Mouse (Mus musculus) hindbrain, embryonic 11.5 days (tissue): ENCODE results near the gene Tenm2. TPM values are rescaled to one million over a fixed set of nuclear protein-coding genes. Genes with fewer than 3 reads are reported as not detected.

Source experiments
- ATAC-seq: fragments of 200-750 bp; cut with Nextera tagmentation; 2 replicates; pipeline ENCODE4 v1.8.0; 2017; ENCODE audit warnings: mild to moderate bottlenecking, moderate TSS enrichment, moderate library complexity; ENCODE audit not compliant: low FRiP score
- DNase-seq: peaks from one replicate; pipeline ENCODE4 v3.0.0-alpha.2; 2015; ENCODE audit warnings: low spot score
- H3K27ac ChIP-seq: fragments of 300-500 bp; sonication (generic); 2 replicates; pipeline ENCODE4 v1.5.1; 2014; ENCODE audit warnings: mild to moderate bottlenecking, low read depth, low read length
- H3K27me3 ChIP-seq: fragments of 300-500 bp; sonication (generic); 2 replicates; pipeline ENCODE4 v1.6.1; 2014; ENCODE audit warnings: mild to moderate bottlenecking, low read length, moderate library complexity, mixed read lengths; ENCODE audit not compliant: control insufficient read depth, insufficient read depth
- H3K36me3 ChIP-seq: fragments of 300-500 bp; sonication (generic); 2 replicates; pipeline ENCODE4 v1.6.1; 2014; ENCODE audit warnings: mild to moderate bottlenecking, low read length, moderate library complexity, mixed read lengths; ENCODE audit not compliant: control insufficient read depth, insufficient read depth
- H3K4me1 ChIP-seq: fragments of 300-500 bp; sonication (generic); replicated peaks from 2 replicates; pipeline ENCODE4 v1.6.1; 2014; ENCODE audit warnings: low read length, mixed read lengths; ENCODE audit not compliant: control insufficient read depth, insufficient read depth
- H3K4me2 ChIP-seq: fragments of 300-500 bp; sonication (generic); replicated peaks from 2 replicates; pipeline ENCODE4 v1.6.1; 2014; ENCODE audit warnings: mild to moderate bottlenecking, low read depth, low read length
- H3K4me3 ChIP-seq: fragments of 300-500 bp; sonication (generic); 2 replicates; pipeline ENCODE4 v1.5.1; 2014; ENCODE audit warnings: low read depth, low read length
- H3K9ac ChIP-seq: fragments of 300-500 bp; sonication (generic); 2 replicates; pipeline ENCODE4 v1.6.1; 2014; ENCODE audit warnings: low read depth, low read length
- H3K9me3 ChIP-seq: fragments of 300-500 bp; sonication (generic); 2 replicates; pipeline ENCODE4 v1.6.1; 2016; ENCODE audit warnings: low read length; ENCODE audit not compliant: control insufficient read depth
- WGBS: fragments of 180-500 bp; shearing (Covaris S2); extraction: QIAGEN DNeasy Blood & Tissue Kit; methylation state at CpG from one replicate; pipeline ENCODE4 v1.1.7; 2014; 5-methylcytosine and 5-hydroxymethylcytosine counted together
- polyA plus RNA-seq: library from polyadenylated mRNA; unstranded; fragments of >200 nt; fragmentation: Nextera tagmentation; extraction: Ambion mirVana; gene quantifications from 2 replicates; pipeline ENCODE4 v1.2.1, GENCODE M21; 2014

Tenm2 gene
- polyA plus RNA-seq, 1 experiment from 2014 or later: 9.0 TPM

- H3K9me3 ChIP-seq: no peaks in the 10 kb centered on the region
- no peak overlapping the region for H3K9ac ChIP-seq
- no peak overlapping the region for H3K27ac ChIP-seq
- H3K27me3 ChIP-seq: no peaks in the 10 kb centered on the region
- no peak overlapping the region for H3K4me3 ChIP-seq
- no peak overlapping the region for H3K4me2 ChIP-seq
- no peak for DNase-seq
- H3K36me3 ChIP-seq: no peaks in the 10 kb centered on the region
- peaks cover 2% of the 10 kb centered on the region; the same call in 1 of the 2 replicates for H3K4me1 ChIP-seq
- WGBS: 84% methylated on average over 13 of the region's 13 CpGs
- no peak for ATAC-seq
Observed at GRCm38 (mm10) chr11:36041411-36041810, 1194.4 kb downstream of the Tenm2 start.

GRCm38 (mm10) chr11:36040508-36041233 lies 1195.1 kb downstream of the Tenm2 start:
- no peak for ATAC-seq
- H3K9me3 ChIP-seq: no peaks in the 10 kb centered on the region
- H3K27me3 ChIP-seq: no peaks in the 10 kb centered on the region
- H3K4me2 ChIP-seq: no peak overlapping the region
- WGBS: 69% methylated on average over 10 of the region's 10 CpGs
- DNase-seq: no peak
- H3K36me3 ChIP-seq: no peaks in the 10 kb centered on the region
- no peak overlapping the region for H3K9ac ChIP-seq
- H3K4me3 ChIP-seq: no peak overlapping the region
- no peak overlapping the region for H3K27ac ChIP-seq
- H3K4me1 ChIP-seq: no peaks in the 10 kb centered on the region

GRCm38 (mm10) chr11:36039825-36040224 lies 1195.9 kb downstream of the Tenm2 start:
- Histone ChIP-seq H3K4me1 (no peaks in the 10 kb centered on the region), H3K36me3 (no peaks in the 10 kb centered on the region), H3K9me3 (no peaks in the 10 kb centered on the region), H3K27me3 (no peaks in the 10 kb centered on the region), H3K9ac (no peak overlapping the region), H3K4me3 (no peak overlapping the region), H3K4me2 (no peak overlapping the region), H3K27ac (no peak overlapping the region)
- ATAC-seq (no peak), DNase-seq (no peak)
- WGBS: 84% methylated on average over 10 of the region's 10 CpGs

GRCm38 (mm10) chr11:36038386-36038785 lies 1197.4 kb downstream of the Tenm2 start:
- Histone ChIP-seq H3K27ac (no peak overlapping the region), H3K4me1 (no peaks in the 10 kb centered on the region), H3K4me2 (no peak overlapping the region), H3K4me3 (no peak overlapping the region), H3K36me3 (no peaks in the 10 kb centered on the region), H3K9ac (no peak overlapping the region), H3K27me3 (no peaks in the 10 kb centered on the region), H3K9me3 (no peaks in the 10 kb centered on the region)
- no peak for ATAC-seq
- 73% methylated on average over 3 of the region's 3 CpGs for WGBS
- no peak for DNase-seq

- Histone ChIP-seq H3K4me1 (no peaks in the 10 kb centered on the region), H3K27me3 (no peaks in the 10 kb centered on the region), H3K36me3 (no peaks in the 10 kb centered on the region), H3K4me3 (no peak overlapping the region), H3K27ac (no peak overlapping the region), H3K9me3 (no peaks in the 10 kb centered on the region), H3K9ac (no peak overlapping the region), H3K4me2 (no peak overlapping the region)
- WGBS: 55% methylated on average over 4 of the region's 4 CpGs
- no peak for ATAC-seq
- no peak for DNase-seq
Observed at GRCm38 (mm10) chr11:36037311-36037710, 1198.5 kb downstream of the Tenm2 start.

GRCm38 (mm10) chr11:36036061-36036695 lies 1199.6 kb downstream of the Tenm2 start:
- DNase-seq (no peak), ATAC-seq (peak; percentile 47; the same call in 1 of the 2 replicates)
- WGBS: 57% methylated on average over 7 of the region's 7 CpGs

GRCm38 (mm10) chr11:36031751-36032150 lies 1204.0 kb downstream of the Tenm2 start:
- no peak for DNase-seq

More at GRCm38 (mm10) chr11:36036061-36036695, 1199.6 kb downstream of the Tenm2 start:
- Histone ChIP-seq H3K4me1 (no peaks in the 10 kb centered on the region), H3K27ac (no peak overlapping the region), H3K4me2 (no peak overlapping the region), H3K36me3 (no peaks in the 10 kb centered on the region), H3K9me3 (no peaks in the 10 kb centered on the region), H3K27me3 (no peaks in the 10 kb centered on the region), H3K9ac (no peak overlapping the region), H3K4me3 (no peak overlapping the region)

GRCm38 (mm10) chr11:36020009-36020408 lies 1215.8 kb downstream of the Tenm2 start:
- peaks cover 3% of the 10 kb centered on the region; the same call in 1 of the 2 replicates for H3K36me3 ChIP-seq
- DNase-seq (no peak), ATAC-seq (no peak)
- no peaks in the 10 kb centered on the region for H3K27me3 ChIP-seq
- no peak overlapping the region for H3K4me3 ChIP-seq
- no peak overlapping the region for H3K27ac ChIP-seq
- H3K9ac ChIP-seq: no peak overlapping the region
- WGBS: 68% methylated on average over 3 of the region's 3 CpGs
- no peaks in the 10 kb centered on the region for H3K4me1 ChIP-seq
- H3K4me2 ChIP-seq: no peak overlapping the region
- H3K9me3 ChIP-seq: no peaks in the 10 kb centered on the region

More at GRCm38 (mm10) chr11:36031751-36032150, 1204.0 kb downstream of the Tenm2 start:
- no peak for ATAC-seq
- no peak overlapping the region for H3K4me3 ChIP-seq
- H3K4me1 ChIP-seq: no peaks in the 10 kb centered on the region
- H3K27ac ChIP-seq: no peak overlapping the region
- no peak overlapping the region for H3K4me2 ChIP-seq
- no peak overlapping the region for H3K9ac ChIP-seq
- no peaks in the 10 kb centered on the region for H3K36me3 ChIP-seq
- WGBS: 42% methylated on average over 9 of the region's 9 CpGs
- H3K9me3 ChIP-seq: no peaks in the 10 kb centered on the region
- no peaks in the 10 kb centered on the region for H3K27me3 ChIP-seq

GRCm38 (mm10) chr11:36013179-36013578 lies 1222.6 kb downstream of the Tenm2 start:
- Histone ChIP-seq H3K9ac (no peak overlapping the region), H3K4me3 (no peak overlapping the region), H3K27me3 (no peaks in the 10 kb centered on the region), H3K4me1 (no peaks in the 10 kb centered on the region), H3K4me2 (no peak overlapping the region), H3K9me3 (no peaks in the 10 kb centered on the region), H3K36me3 (no peaks in the 10 kb centered on the region), H3K27ac (no peak overlapping the region)
- DNase-seq (no peak), ATAC-seq (no peak)
- WGBS: 80% methylated on average over 4 of the region's 4 CpGs
